Mouse (Mus musculus) adipose tissue, adult 10 weeks (tissue): ENCODE measurements around the gene Yars2. TPM values are rescaled to one million over a fixed set of nuclear protein-coding genes. Genes with fewer than 3 reads are reported as not detected.

Experiments
- polyA plus RNA-seq: library from polyadenylated mRNA; stranded (reverse); fragments of 350-450 nt; fragmentation: Illumina TruSeq; extraction: RNeasy Lipid Tissue Mini Kit (QIAGEN cat#74804); gene quantifications from one replicate; pipeline ENCODE4 v1.2.3, GENCODE M21; 2014; ENCODE audit warnings: low read depth, low replicate concordance

Gene Yars2
- polyA plus RNA-seq, result 11.7 TPM

DNA sequence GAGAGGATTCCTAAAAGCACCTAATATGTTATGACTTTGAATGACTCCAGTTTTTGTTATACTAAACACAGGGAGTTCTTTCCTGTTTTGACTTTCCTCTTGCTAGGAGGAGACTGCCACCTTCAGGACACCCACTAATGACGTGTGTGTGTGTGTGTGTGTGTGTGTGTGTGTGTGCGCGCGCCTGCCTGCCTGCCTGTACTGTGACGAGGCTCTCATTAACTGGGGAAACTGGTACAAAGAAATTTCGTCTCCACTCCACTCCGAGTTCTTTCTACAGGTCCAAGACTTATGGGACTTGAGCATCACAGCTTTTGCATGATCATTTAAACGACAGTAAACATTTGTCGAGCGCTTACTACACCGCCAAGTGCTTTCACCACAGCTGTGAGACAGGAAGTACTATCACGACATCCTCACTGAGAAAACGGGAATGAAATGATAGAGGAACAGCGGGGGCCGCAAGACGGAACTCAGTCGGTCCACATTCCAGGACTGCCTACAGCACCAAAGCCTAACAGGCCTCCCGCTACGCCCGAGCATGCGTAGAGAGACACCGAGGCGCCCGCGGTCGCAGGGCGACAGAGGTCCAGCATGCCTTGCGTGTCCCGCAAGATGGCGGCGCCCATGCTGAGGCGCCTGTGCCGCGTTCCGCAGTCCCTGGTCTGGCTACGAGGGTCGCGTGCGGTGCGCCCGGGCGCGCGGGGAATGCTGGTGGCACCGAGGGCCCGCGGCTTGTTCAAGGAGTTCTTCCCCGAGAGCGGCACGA lies at the start of gene Yars2:
Gene Yars2, plus strand, starts transcription at position 597 of the 769 bp plus-strand sequence.

DNA sequence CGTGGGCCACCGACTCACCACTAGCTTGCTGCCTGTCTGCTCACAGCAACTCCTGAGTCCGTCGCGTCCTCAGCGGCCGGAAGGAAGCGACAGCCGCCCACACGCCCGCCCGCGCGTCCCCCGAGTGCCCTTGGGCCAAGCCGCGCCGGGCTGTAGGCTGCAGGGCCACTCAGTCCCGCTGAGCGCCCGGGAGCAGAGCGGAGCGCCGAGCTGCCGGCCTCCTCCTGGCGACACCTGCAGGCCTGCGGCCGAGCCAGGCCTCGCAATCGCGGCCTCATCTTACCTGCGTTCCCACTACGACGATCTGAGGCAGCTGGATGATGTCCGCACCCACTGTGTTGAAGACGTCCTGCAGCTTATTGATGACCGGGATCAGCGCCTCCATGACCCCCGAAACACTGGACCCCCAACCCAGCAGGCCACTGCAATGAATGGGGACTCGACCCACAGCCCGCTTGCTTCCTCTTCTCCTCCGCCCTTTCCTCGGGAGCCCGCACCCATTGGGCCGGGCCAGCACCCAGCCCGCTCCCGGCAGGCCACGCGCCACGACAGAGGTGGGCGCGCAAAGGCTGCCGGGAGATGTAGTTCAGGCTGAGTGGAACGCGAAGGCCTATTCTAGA lies 55.8 kb downstream of the Yars2 start, which contains the start of gene Dnm1l:
Gene Dnm1l, minus strand, starts transcription at position 479 of the 620 bp plus-strand sequence.

Other genes starting within 250 kb of the Yars2 start
- gene Pkp2, start 89.6 kb upstream of the Yars2 start, polyA plus RNA-seq, result 36.4 TPM
- gene Dnm1l, start 56.0 kb downstream of the Yars2 start, polyA plus RNA-seq, result 62.7 TPM